Mouse (Mus musculus): ENCODE results near the gene Chrm4. TPM values are rescaled to one million over a fixed set of nuclear protein-coding genes. Genes with fewer than 3 reads are reported as not detected.
A peak's percentile ranks its signal among the peaks of the same experiment; 100 is the strongest.

The Chrm4 gene
- total RNA-seq, 2 experiments from 2014 or later: 1.3 TPM; not detected in 1

GRCm38 (mm10) chr2:91959544-91960410 is 32.7 kb downstream of the Chrm4 start:
- no peak for ATAC-seq (replicated peaks; ENCODE audit: low FRiP score, poor library complexity, severe bottlenecking)

DNA sequence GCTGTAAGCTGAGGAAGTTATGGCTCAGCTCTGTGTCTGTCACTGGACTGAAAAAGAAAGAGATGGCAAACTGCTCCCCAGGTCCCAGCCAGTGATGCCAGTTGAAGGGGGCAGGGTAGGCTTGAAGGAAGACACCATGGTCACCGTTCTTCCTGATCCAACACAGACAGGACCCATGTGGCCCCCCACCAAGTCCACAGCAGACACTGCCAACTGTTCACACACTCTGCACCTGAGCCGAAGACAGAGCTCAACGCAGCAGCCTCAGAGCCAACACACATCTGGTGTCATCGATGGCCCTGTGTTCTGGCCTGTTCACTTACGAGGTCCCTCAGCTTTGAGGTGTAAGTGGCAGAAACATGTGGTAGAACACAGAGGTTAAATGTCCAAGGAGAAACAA is 33.4 kb downstream of the Chrm4 start:
- ATAC-seq (replicated peaks; ENCODE audit: low FRiP score, poor library complexity, severe bottlenecking): no peak

GRCm38 (mm10) chr2:91961901-91962761 is 35.1 kb downstream of the Chrm4 start:
- no peak for ATAC-seq (replicated peaks; ENCODE audit: low FRiP score, poor library complexity, severe bottlenecking)

DNA sequence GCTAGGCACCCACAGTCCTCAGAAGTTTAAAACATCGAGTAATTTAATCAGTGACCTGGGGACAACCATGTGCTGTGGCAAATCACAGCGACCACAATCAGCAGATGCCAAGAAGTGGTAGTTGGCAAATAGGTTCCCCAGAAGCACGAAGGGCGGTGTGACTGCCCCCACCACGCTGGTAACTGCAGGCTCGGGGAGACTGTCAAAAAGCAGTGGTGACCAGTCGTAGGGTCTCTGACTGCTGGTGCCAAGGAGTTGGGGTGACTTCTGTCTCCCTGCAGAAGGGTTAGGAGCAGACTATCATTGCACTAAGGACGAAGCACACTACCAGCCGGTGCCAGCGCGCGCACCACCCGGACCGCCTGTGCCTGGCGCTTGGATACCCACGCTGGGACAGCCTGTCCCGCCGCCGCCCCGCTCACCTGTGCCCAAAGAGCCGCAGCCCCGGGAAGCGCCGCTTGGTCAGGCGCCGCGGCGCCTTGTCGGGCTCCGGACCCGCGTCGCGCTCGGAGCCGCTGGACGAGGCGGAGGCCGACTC is 35.9 kb downstream of the Chrm4 start:
- ATAC-seq (replicated peaks; ENCODE audit: low FRiP score, poor library complexity, severe bottlenecking): no peak

GRCm38 (mm10) chr2:91963443-91963932 is 36.4 kb downstream of the Chrm4 start:
- peak; percentile 86 for ATAC-seq (replicated peaks; ENCODE audit: low FRiP score, poor library complexity, severe bottlenecking)

DNA sequence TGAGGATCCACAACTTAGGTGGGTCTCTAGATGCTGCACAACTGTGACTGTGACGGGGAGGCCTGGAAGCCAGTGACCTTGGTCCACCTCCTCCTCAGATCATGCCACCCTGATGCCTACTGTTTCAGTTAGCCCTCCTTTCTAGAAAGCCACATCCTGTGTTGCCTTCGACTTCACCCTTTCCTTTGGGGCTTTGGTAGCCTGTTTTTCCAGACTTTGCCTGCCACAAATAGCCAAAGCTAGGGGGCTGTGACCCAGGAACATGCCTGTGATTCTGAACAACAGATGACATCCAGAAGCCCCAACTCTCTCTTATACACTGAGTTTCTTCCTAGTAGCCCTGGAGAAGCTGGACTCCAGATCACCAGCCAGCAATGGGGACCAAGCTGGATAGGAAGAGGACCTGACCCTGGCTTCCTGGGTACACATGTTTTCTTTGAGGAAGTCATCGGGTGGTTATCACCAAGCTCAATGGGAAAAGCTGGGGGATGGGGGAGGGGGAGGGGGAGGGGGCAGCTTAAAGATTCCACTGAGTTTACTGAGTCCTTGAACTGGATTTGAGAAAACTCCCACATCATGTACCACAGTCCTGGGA is 37.7 kb downstream of the Chrm4 start:
- no peak for ATAC-seq (replicated peaks; ENCODE audit: low FRiP score, poor library complexity, severe bottlenecking)

- ATAC-seq (replicated peaks; ENCODE audit: low FRiP score, poor library complexity, severe bottlenecking): no peak
Measured at GRCm38 (mm10) chr2:91965417-91965816, 38.4 kb downstream of the Chrm4 start.

DNA sequence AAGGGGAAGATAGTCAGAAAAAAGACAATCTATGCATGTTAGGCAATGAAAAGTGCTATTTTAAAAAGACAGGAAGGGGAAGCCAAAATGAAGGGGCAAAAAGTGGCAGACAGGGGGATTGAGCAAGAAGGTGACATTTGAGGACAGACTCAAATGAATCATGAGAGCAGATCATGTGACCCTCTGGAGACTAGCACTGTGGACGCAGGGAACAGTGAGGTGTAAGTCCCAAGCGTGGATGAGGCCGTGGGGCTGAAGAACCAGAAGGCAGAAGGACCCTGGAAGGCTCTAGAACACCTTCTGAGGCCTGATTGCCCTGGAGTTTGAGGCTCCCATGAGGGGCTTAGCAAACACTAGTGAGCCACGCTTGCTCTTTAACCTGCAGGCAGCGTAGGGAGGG is 39.3 kb downstream of the Chrm4 start:
- no peak for ATAC-seq (replicated peaks; ENCODE audit: low FRiP score, poor library complexity, severe bottlenecking)

GRCm38 (mm10) chr2:91967962-91968361 is 40.9 kb downstream of the Chrm4 start:
- ATAC-seq (replicated peaks; ENCODE audit: low FRiP score, poor library complexity, severe bottlenecking): no peak

GRCm38 (mm10) chr2:91971231-91972097 is 44.4 kb downstream of the Chrm4 start:
- ATAC-seq (replicated peaks; ENCODE audit: low FRiP score, poor library complexity, severe bottlenecking): no peak

DNA sequence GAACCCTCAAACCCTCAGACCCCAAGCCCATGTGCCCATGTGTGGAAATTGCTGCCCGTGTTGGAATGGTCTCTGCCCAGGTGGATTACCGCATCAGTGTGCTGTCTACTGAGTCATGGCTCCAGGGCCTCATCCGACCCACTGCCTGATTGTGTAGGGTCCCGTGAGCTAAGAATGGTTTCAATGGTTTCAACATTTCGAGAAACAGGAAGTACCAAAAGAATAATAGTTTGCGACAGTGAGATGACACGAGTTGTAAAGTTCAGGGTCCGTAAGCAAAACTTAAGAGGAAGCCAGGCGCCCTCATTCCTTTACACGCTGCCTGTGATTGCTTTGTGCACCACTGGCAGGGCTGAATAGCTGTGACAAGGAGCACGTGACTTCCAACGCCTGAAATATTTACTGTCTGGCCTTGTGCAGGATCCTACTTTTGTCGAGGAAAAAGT is 45.1 kb downstream of the Chrm4 start:
- no peak for ATAC-seq (replicated peaks; ENCODE audit: low FRiP score, poor library complexity, severe bottlenecking)

DNA sequence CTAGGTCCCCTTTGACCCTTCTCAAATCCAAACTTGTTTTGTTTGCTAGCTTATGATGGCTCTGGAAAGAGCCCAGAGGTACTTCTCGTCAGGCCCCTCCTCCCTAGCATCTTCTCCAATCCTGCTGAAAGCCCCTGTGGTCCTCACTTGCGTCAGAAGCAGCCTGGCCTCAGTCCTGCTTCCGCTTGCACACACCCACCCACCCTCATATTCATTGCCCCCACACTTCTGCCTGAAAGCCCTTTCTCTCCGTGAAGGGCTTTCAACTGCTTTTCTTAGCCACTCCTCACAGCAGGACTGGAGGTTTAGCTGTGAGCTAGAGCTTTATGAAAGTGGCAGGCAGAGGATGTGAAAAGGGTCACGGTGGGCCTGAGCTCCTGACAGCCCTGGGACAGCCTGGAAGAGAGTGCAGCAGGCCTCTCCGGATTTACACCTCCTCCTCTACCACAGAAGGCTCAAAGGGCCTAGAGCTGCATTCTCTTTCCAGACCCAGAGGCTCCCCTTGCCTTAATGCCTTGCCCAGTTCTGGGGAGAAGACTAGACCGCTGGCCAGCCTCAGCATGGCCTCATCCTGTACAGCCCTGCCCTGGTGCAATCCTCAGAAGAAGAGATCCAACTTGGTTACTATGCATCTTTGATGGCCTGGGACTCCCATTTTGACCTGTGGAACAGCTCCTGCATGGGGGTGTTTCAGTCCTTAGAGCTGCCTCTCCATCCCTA is 46.5 kb downstream of the Chrm4 start:
- no peak for ATAC-seq (replicated peaks; ENCODE audit: low FRiP score, poor library complexity, severe bottlenecking)

DNA sequence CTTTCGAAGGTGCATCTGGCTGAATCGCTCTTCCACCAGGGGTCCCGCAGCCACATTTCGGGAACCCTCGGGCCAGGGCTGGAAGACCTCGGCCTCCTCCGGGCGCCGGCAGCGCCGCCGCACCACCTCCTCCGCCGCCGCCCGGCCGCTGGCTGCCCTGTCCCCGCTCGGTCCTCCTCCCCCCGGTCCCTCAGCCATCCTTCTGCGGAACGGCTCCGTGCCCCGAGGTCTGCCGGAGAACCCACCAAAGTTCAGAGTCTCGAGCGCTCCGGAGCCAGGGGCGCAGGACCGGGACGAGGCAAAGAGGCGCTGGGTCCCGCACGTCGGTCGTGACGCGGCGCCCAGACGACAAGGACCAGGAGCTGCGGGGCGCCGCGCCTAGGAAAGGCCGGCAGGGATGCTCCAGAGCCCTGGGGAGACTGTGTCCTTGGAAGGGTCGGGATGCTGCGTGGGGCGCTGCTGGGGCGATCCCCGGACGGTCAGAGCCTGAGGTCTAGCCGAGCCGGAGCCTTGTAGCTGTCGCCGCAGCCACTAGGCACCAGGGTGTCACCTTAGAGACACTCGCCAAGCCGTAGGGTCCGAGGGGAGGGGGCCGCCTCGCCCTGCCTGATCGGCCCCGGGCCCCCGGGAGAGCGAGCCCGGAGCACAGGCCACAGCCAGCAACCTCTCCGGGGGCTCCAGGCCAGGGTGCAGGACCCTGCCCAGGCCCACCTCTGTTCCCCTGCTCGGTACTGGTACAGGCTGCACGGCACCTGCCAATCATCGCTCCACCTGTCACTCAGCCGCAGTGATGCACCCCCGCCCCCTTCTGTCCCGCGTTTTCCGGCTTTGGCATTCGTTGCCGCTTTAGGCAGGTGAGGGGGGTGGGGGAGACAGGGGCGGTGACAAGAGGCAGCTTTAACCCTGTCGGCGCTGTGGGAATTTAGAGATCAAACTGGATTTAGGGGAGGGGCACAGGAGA is 48.8 kb downstream of the Chrm4 start, which contains the start of gene Dgkz:
Gene Dgkz (minus strand): TSS at position 284 of the 961 bp plus-strand sequence.
- ATAC-seq (replicated peaks; ENCODE audit: low FRiP score, poor library complexity, severe bottlenecking): no peak

DNA sequence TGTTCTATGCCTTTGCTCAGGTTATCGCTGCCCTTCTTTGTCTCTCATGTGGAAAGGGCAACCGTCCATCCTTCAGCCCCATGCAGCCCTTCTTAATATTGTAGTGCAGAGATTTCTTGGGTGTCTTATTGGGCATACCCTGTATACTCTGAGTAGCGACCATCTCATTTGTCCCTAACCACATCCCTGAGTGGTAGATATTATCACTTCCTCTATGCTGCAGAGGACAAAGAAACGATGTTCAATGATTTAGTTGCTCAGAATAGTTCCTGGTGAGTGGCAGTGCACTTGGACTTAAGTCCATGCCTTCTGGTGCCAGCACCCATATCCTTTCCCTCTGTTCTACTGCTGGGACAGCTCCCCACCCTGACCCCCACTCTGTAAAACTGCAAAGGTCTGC is 50.9 kb downstream of the Chrm4 start:
- ATAC-seq (replicated peaks; ENCODE audit: low FRiP score, poor library complexity, severe bottlenecking): no peak

Measured in erythroid progenitor cell, adult 5-6 weeks (primary cell).